Mouse (Mus musculus): ENCODE measurements around the gene Ube2v1.

GRCm38 (mm10) chr2:167662713-167663112, 30.8 kb upstream of the Ube2v1 start:
- TF ChIP-seq ZNF384 (IDR thresholded peaks at IDR 0.05; ENCODE audit: low read depth, low read length) (no peak), MAFK (IDR thresholded peaks at IDR 0.05; ENCODE audit: insufficient read depth, low read depth, low read length) (no peak)
